Comparison of ENCODE assay signal across 13 mouse cellular contexts in the genomic region with DNA sequence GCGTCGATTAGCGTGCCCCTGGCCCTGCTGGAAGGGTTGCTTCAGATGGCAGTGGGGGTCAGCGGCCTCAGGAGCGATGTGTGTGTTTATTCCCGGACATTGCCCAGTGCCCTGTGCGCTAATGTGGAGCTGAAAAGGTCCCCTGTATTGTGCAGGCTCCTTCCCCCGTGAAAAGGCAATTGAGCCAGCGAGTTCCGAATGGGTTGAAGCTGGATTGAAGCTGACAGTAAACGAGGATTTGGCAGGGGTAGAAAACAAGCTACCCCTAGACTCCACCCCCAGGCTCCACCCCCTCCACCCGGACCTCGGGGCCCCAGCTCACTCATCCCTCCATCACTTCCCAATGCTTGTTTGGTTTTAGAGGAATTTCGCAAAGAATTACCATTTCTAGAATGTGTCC. TPM values are rescaled to one million over a fixed set of nuclear protein-coding genes. Genes with fewer than 3 reads are reported as not detected.
DNase-seq lines count a peak whose midpoint lies in the region; ATAC-seq and TF ChIP-seq lines count a peak whose summit lies in the region.
"Had no signal": no experiment of that assay in that cellular context is flagged by ENCODE, and none has a peak within 500 bp of the region (broad histone marks: within the 10 kb centered on the region; RNA-seq: fewer than 3 reads in every experiment).

No protein-coding gene starts in this region.

- H3K4me3 ChIP-seq in heart, embryonic 12.5 days = no peak overlapping the region
- H3K4me3 ChIP-seq in heart, adult 2 months = no peak overlapping the region
- no peak overlapping the region for H3K4me3 ChIP-seq in ES-Bruce4 (ENCODE audit: low read depth, low read length)
- no peak overlapping the region for H3K4me3 ChIP-seq in embryonic facial prominence, embryonic 11.5 days (ENCODE audit: low read depth, low read length)
- no peak overlapping the region for H3K4me3 ChIP-seq in limb, embryonic 12.5 days (replicated peaks)
- H3K4me3 ChIP-seq: intestine, embryonic 15.5 days; megakaryocyte, embryonic 14.5 days had no signal

- 20% methylated on average over 14 of the region's 14 CpGs for WGBS in heart, embryonic 12.5 days
- WGBS in heart, adult 2 months = 35% methylated on average over 14 of the region's 14 CpGs
- 6% methylated on average over 14 of the region's 14 CpGs for WGBS in embryonic facial prominence, embryonic 11.5 days
- 10% methylated on average over 14 of the region's 14 CpGs for WGBS in limb, embryonic 12.5 days

- H3K9me3 ChIP-seq in heart, embryonic 12.5 days (replicated peaks) = no peaks in the 10 kb centered on the region
- H3K9me3 ChIP-seq in ES-Bruce4 (replicated peaks; ENCODE audit: control insufficient read depth, insufficient read depth, low read length, poor library complexity, severe bottlenecking) = no peaks in the 10 kb centered on the region
- no peaks in the 10 kb centered on the region for H3K9me3 ChIP-seq in embryonic facial prominence, embryonic 11.5 days (replicated peaks; ENCODE audit: control insufficient read depth, low read length)
- H3K9me3 ChIP-seq in limb, embryonic 12.5 days = peaks cover 11% of the 10 kb centered on the region; the same call in 1 of the 2 replicates
- H3K9me3 ChIP-seq: intestine, embryonic 15.5 days; megakaryocyte, embryonic 14.5 days had no signal

- H3K27ac ChIP-seq in heart, embryonic 12.5 days (ENCODE audit: poor library complexity, severe bottlenecking) = no peak overlapping the region
- no peak overlapping the region for H3K27ac ChIP-seq in heart, adult 2 months
- no peak overlapping the region for H3K27ac ChIP-seq in ES-Bruce4 (ENCODE audit: insufficient read depth, low read length)
- no peak overlapping the region for H3K27ac ChIP-seq in embryonic facial prominence, embryonic 11.5 days (replicated peaks; ENCODE audit: low read depth, low read length)
- no peak overlapping the region for H3K27ac ChIP-seq in limb, embryonic 12.5 days
- H3K27ac ChIP-seq: intestine, embryonic 15.5 days had no signal

- intact Hi-C loops in heart, adult 2 months (cut with DNase I) = no loop called here

- H3K9ac ChIP-seq in heart, embryonic 12.5 days = no peak overlapping the region; the same call in 1 of the 2 replicates
- H3K9ac ChIP-seq in heart, adult 2 months (ENCODE audit: low read depth, low read length) = no peak overlapping the region
- H3K9ac ChIP-seq in ES-Bruce4 (ENCODE audit: low read depth, poor library complexity, severe bottlenecking) = peak overlapping the region; percentile 9; the same call in 1 of the 2 replicates
- no peak overlapping the region for H3K9ac ChIP-seq in embryonic facial prominence, embryonic 11.5 days (replicated peaks; ENCODE audit: low read length)
- H3K9ac ChIP-seq in limb, embryonic 12.5 days (replicated peaks) = no peak overlapping the region
- H3K9ac ChIP-seq: intestine, embryonic 15.5 days had no signal

- TF ChIP-seq EP300 in heart, adult 2 months (IDR thresholded peaks at IDR 0.05; ENCODE audit: insufficient read depth, low read depth, low read length) = no peak
- TF ChIP-seq EP300 in ES-Bruce4 (IDR thresholded peaks at IDR 0.05; ENCODE audit: insufficient read depth, low read depth, low read length) = no peak

- no peaks in the 10 kb centered on the region for H3K36me3 ChIP-seq in heart, embryonic 12.5 days
- H3K36me3 ChIP-seq in heart, adult 2 months (ENCODE audit: control insufficient read depth, insufficient read depth, low read length) = no peaks in the 10 kb centered on the region
- no peaks in the 10 kb centered on the region for H3K36me3 ChIP-seq in ES-Bruce4 (ENCODE audit: control insufficient read depth, insufficient read depth, low read length, poor library complexity, severe bottlenecking)
- H3K36me3 ChIP-seq in embryonic facial prominence, embryonic 11.5 days (replicated peaks; ENCODE audit: control insufficient read depth, insufficient read depth, low read depth, low read length) = no peaks in the 10 kb centered on the region
- no peaks in the 10 kb centered on the region for H3K36me3 ChIP-seq in limb, embryonic 12.5 days
- H3K36me3 ChIP-seq: intestine, embryonic 15.5 days had no signal

- H3K27me3 ChIP-seq in heart, embryonic 12.5 days (replicated peaks) = peaks cover 17% of the 10 kb centered on the region
- H3K27me3 ChIP-seq in heart, adult 2 months (ENCODE audit: control insufficient read depth, insufficient read depth, low read length) = no peaks in the 10 kb centered on the region
- no peaks in the 10 kb centered on the region for H3K27me3 ChIP-seq in ES-Bruce4 (ENCODE audit: control insufficient read depth, insufficient read depth, low read length, poor library complexity, severe bottlenecking)
- H3K27me3 ChIP-seq in embryonic facial prominence, embryonic 11.5 days (ENCODE audit: control insufficient read depth, insufficient read depth, low read length) = peaks cover 18% of the 10 kb centered on the region
- H3K27me3 ChIP-seq in limb, embryonic 12.5 days = peaks cover 44% of the 10 kb centered on the region
- H3K27me3 ChIP-seq: intestine, embryonic 15.5 days had no signal

- TF ChIP-seq POLR2A in heart, adult 2 months (IDR thresholded peaks at IDR 0.05; ENCODE audit: insufficient read depth, low read depth, low read length) = no peak
- no peak for TF ChIP-seq POLR2A in ES-Bruce4 (IDR thresholded peaks at IDR 0.05; ENCODE audit: insufficient read depth, low read length)

- TF ChIP-seq CTCF in heart, adult 2 months (IDR thresholded peaks at IDR 0.05) = no peak
- TF ChIP-seq CTCF in ES-Bruce4 (IDR thresholded peaks at IDR 0.05; ENCODE audit: low read depth, low read length) = no peak

- peaks cover 7% of the 10 kb centered on the region; the same call in 1 of the 2 replicates for H3K79me2 ChIP-seq in heart, adult 2 months (replicated peaks; ENCODE audit: control insufficient read depth, insufficient read depth, low read length)

- no peak for DNase-seq in heart, adult 2 months
- DNase-seq in embryonic facial prominence, embryonic 11.5 days (ENCODE audit: low spot score) = peak; percentile 26
- no peak for DNase-seq in layer of hippocampus, postnatal 36 days
- DNase-seq in adrenal gland, adult (ENCODE audit: inconsistent age in 2 of 2, low spot score in 1 of 2) = no peak
- no peak for DNase-seq in spleen, postnatal 4 days (ENCODE audit: low spot score in 2 of 2)
- DNase-seq: adrenal gland, adult 8-10 months; cerebellum, adult 9-10 months had no signal

- H3K4me2 ChIP-seq in heart, embryonic 12.5 days = peak overlapping the region; percentile 30
- no peak overlapping the region for H3K4me2 ChIP-seq in embryonic facial prominence, embryonic 11.5 days (ENCODE audit: low read depth, low read length)
- peak overlapping the region; percentile 37 for H3K4me2 ChIP-seq in limb, embryonic 12.5 days
- H3K4me2 ChIP-seq: intestine, embryonic 15.5 days; liver, embryonic 11.5 days had no signal

- peaks cover 78% of the 10 kb centered on the region for H3K4me1 ChIP-seq in heart, embryonic 12.5 days (replicated peaks)
- peaks cover 3% of the 10 kb centered on the region for H3K4me1 ChIP-seq in heart, adult 2 months (ENCODE audit: control insufficient read depth, insufficient read depth, low read length)
- peaks cover 5% of the 10 kb centered on the region for H3K4me1 ChIP-seq in ES-Bruce4 (ENCODE audit: control insufficient read depth, insufficient read depth, low read length)
- H3K4me1 ChIP-seq in embryonic facial prominence, embryonic 11.5 days (ENCODE audit: control insufficient read depth, insufficient read depth, low read length) = no peaks in the 10 kb centered on the region
- peaks cover 24% of the 10 kb centered on the region for H3K4me1 ChIP-seq in limb, embryonic 12.5 days (replicated peaks)
- H3K4me1 ChIP-seq: megakaryocyte, embryonic 14.5 days had no signal

- ATAC-seq in heart, embryonic 12.5 days (ENCODE audit: insufficient number of reproducible peaks, low FRiP score) = no peak
- ATAC-seq in embryonic facial prominence, embryonic 11.5 days (replicated peaks; ENCODE audit: insufficient number of reproducible peaks, low FRiP score, low TSS enrichment, low read depth) = no peak
- no peak for ATAC-seq in limb, embryonic 12.5 days (ENCODE audit: insufficient number of reproducible peaks, insufficient read depth, low FRiP score, low TSS enrichment, low read depth)
- ATAC-seq: intestine, embryonic 15.5 days had no signal

RNA-seq across cellular contexts. Expression of a gene that starts 12.3 kb away (rescaled TPM):
- 23.6 and 26.1 TPM in 2 replicates for polyA plus RNA-seq in heart, embryonic 12.5 days (2016; fragmentation: Nextera tagmentation; extraction: Ambion mirVana)
- total RNA-seq in heart, adult 2 months (2021) = 10 to 100 TPM; 42.5 to 47.0 TPM
- 21.2 and 22.4 TPM in 2 replicates for polyA plus RNA-seq in heart, adult 2 months (2012; rRNA removed)
- 13.8 and 15.6 TPM in 2 replicates for polyA plus RNA-seq in ES-Bruce4 (2011; ENCODE audit: insufficient read depth, insufficient read length, low read depth, missing spikeins)
- polyA plus RNA-seq in embryonic facial prominence, embryonic 11.5 days (2014; fragmentation: Nextera tagmentation; extraction: Ambion mirVana) = 1.1 and 2.9 TPM in 2 replicates
- 3.9 and 4.7 TPM in 2 replicates for polyA plus RNA-seq in limb, embryonic 12.5 days (2016; fragmentation: Nextera tagmentation; extraction: Ambion mirVana)
- total RNA-seq in layer of hippocampus, postnatal 36 days (2021) = under 1 TPM; 0.52 to 0.66 TPM
